Mouse (Mus musculus): ENCODE data around the gene Asb15. TPM values are rescaled to one million over a fixed set of nuclear protein-coding genes. Genes with fewer than 3 reads are reported as not detected.

Asb15 gene
- total RNA-seq (2021) = not detected

- intact Hi-C loops (cut with DNase I) = loop anchor here (5.0 kb wide), 1 partner anchor 99 kb away; no protein-coding TSS in a partner anchor
- no peak for DNase-seq
These were observed at the start of gene Asb15 for GRCm38 (mm10) chr6:24528064-24528243. Gene Asb15, plus strand, starts transcription at chr6:24528144.

DNA sequence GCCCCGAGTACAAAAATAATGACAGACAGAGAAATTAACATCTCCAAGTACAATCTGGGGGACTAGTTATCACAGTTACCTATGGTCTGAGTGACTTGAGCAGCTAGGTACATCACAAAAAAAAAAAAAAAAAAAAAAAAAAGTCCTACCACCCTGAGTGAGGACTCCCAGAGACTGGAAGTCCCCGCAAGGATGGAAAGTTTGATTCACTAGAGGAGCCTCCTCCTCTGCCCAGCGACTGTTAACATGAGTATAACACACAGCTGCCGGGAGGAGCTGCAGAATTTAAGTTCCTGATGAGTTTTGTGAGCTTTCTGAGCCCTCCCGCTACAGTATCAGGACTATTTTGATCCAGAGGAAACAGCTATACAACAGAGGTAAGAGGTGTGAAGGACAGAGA lies 41.4 kb upstream of the Asb15 start:
- DNase-seq = no peak
- intact Hi-C loops (cut with DNase I) = no loop called here

- DNase-seq = no peak
- intact Hi-C loops (cut with DNase I) = no loop called here
These were observed 37.6 kb upstream of the Asb15 start for GRCm38 (mm10) chr6:24490341-24490740.

DNA sequence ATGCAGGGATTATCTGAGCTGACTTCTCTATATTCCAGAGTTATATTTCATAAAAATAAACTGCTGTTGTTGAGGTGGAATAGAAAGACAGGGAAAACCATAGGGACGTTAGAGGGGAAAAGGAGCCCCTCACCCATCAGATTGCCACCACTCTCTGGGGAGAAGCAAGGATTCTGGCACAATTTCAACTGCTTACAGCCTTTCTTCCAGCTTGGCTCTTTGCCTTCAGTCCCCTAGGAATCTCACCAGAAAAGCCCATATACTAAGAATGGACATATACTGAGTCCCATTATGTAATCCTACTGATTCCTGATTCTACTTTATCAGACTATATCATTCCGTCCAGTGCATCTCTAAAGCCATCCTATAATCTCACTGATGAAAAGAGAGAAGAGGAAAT lies 23.8 kb upstream of the Asb15 start:
- peak; percentile 11 for DNase-seq
- intact Hi-C loops (cut with DNase I) = no loop called here

DNA sequence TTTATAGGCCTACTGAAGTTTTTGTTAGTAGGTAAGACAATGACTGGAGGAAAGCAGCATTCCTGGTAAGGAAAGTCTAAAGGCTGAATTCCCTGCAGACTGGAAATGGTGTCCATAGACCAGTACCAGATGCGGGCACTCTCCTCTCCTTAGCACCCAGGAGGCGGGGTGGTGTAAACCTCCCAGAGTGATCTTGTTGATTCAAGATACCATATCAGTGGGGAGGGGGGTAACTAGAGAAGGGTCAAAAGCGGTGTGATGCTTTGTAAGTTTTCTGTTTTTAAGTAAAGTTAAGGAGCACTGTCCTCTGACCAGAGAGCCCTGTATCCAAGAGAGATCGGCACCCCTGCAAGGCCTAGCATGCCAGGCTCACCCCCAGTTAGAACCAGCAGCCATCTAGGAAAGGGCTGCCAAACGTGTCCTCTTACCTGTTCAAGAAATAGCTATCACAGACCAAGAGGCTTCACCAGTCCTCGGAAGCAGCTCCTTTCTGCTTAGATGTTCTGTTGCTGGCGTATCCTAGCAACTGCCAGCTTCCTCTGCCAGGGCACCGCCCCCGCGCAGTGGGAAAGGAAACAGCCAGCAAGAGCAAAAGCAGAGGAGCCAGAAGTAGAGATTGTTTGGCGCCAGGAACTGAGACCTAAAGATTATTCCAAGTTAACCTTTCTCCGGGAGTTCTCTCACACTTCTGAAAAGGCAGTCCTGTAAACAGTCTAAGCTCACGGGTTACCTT lies 13.2 kb upstream of the Asb15 start, which contains the start of gene Iqub:
Iqub (minus strand) TSS at position 516 of the 733 bp plus-strand sequence.
- DNase-seq = peak; percentile 79
- intact Hi-C loops (cut with DNase I) = loop anchor here (10.0 kb wide), 2 partner anchors 160 to 1020 kb away; no protein-coding TSS in a partner anchor

DNA sequence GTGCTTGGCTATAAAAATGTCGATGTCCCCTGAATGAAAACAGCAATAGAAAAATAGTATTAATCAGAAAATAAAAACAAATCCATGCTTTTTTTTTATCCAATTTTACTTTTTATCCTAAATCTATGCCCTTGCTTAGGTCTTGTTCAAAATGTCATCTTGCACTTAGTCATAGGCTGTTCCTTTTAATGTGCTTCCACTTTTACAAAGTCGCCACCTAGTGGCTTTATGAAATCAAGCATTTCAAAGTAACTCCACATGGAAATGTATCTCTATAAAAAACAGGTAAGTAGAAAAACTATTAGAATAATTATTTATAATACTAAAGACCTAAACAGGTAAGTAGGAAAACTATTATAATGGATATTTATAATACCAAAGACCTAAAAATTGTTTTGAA lies 11.7 kb upstream of the Asb15 start:
- intact Hi-C loops (cut with DNase I) = loop anchor here (10.0 kb wide), 2 partner anchors 161 to 1021 kb away; no protein-coding TSS in a partner anchor
- DNase-seq = no peak

- intact Hi-C loops (cut with DNase I) = loop anchor here (5.0 kb wide), 1 partner anchor 102 kb away; no protein-coding TSS in a partner anchor
- DNase-seq = no peak
These were observed 2.2 kb upstream of the Asb15 start for GRCm38 (mm10) chr6:24525705-24526104.

- intact Hi-C loops (cut with DNase I) = loop anchor here (5.0 kb wide), 1 partner anchor 100 kb away; no protein-coding TSS in a partner anchor
- DNase-seq = peak; percentile 95
These were observed 535 bp upstream of the Asb15 start, which contains the start of gene Ndufa5 for GRCm38 (mm10) chr6:24527155-24528063. Gene Ndufa5, minus strand, starts transcription at chr6:24528013.

DNA sequence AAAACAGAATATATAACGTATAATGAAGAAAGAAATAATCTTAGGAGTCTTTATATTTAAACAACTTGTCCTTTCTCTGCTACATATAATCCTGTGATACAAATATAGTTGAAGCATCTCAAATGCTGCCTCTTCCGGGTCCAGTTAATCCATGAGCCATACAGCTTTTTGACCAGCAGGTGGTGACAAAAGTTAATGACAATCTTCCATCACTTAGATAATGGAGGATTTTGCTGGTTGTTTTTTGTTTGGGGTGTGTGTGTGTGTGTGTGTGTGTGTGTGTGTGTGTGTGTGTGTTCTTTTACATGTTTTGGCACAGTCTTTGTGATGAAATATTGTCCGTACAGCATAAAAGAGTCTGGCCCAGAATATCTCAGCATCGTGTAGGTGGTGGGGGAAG lies 2.2 kb downstream of the Asb15 start:
- peak; percentile 22 for DNase-seq
- intact Hi-C loops (cut with DNase I) = loop anchor here (5.0 kb wide), 1 partner anchor 87 kb away; no protein-coding TSS in a partner anchor

GRCm38 (mm10) chr6:24530711-24531420 lies 2.9 kb downstream of the Asb15 start:
- intact Hi-C loops (cut with DNase I) = loop anchor here (5.0 kb wide), 1 partner anchor 86 kb away; no protein-coding TSS in a partner anchor
- peak; percentile 10 for DNase-seq

DNA sequence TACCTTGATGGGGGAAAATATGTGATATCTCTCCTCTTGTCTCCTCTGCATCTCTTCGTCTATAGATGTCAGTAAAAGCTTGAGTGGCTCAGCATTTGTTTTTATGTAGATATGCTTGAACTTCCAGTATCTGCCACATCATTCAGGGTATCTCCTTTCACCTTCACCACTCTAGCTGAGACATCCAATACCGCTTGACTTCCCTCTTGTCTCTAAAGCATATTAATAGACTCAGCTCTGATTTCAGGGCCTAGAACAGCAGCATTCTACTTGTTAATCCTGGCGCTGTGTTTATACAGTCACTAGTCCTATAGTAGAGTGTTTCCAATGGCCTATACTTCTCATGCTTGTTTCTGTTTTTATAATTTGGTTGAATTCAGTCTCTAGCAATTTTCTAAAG lies 4.9 kb downstream of the Asb15 start:
- intact Hi-C loops (cut with DNase I) = loop anchor here (5.0 kb wide), 1 partner anchor 84 kb away; no protein-coding TSS in a partner anchor
- DNase-seq = no peak

DNA sequence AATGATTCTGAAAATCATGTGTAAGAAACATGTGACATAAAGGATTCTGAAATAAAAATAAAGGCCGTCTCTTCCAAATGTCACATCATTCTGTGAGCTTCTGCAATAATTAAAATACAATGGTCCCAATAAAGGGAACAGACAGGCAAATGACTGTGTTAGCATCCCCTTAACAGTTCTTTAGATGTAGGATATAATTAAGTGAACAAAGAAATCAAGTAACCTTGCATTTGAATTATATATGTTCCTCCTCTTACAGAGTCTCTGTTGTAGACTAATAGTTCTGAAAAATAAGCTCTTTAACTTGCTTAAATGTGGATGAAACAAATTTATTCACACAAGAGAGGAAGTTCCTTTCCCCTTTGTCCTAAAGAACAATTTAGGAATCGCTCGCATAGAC lies 10.5 kb downstream of the Asb15 start:
- intact Hi-C loops (cut with DNase I) = no loop called here
- no peak for DNase-seq

GRCm38 (mm10) chr6:24540106-24540505 lies 12.2 kb downstream of the Asb15 start:
- DNase-seq = no peak
- intact Hi-C loops (cut with DNase I) = no loop called here

GRCm38 (mm10) chr6:24542393-24542792 lies 14.4 kb downstream of the Asb15 start:
- intact Hi-C loops (cut with DNase I) = no loop called here
- no peak for DNase-seq

- DNase-seq = no peak
- intact Hi-C loops (cut with DNase I) = no loop called here
These were observed 15.2 kb downstream of the Asb15 start for GRCm38 (mm10) chr6:24543119-24543591.

GRCm38 (mm10) chr6:24546716-24547420 lies 18.9 kb downstream of the Asb15 start:
- no peak for DNase-seq
- intact Hi-C loops (cut with DNase I) = no loop called here

DNA sequence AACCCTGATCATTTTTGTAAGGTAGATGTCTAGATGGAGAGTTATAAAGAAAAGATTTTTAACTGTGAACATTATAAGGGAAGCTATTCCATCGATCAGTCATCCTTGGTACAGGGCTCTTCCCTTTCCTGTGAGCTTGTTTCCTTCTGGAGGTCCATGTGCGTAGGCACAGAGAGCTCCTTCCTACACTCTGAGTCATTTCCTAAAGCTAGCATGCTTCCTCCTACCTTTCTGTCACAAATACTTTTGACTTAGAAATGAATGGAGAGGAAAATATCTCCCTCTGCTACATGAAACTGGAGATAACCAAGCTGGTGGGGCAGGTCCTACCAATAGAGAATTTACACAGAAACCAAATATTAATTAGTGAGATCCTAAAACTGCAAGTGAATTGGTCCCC lies 21.9 kb downstream of the Asb15 start:
- no peak for DNase-seq
- intact Hi-C loops (cut with DNase I) = no loop called here

GRCm38 (mm10) chr6:24552046-24552445 lies 24.1 kb downstream of the Asb15 start:
- DNase-seq = no peak
- intact Hi-C loops (cut with DNase I) = no loop called here

- intact Hi-C loops (cut with DNase I) = no loop called here
- no peak for DNase-seq
These were observed 26.6 kb downstream of the Asb15 start for GRCm38 (mm10) chr6:24554427-24555086.

- DNase-seq = no peak
- intact Hi-C loops (cut with DNase I) = no loop called here
These were observed 27.5 kb downstream of the Asb15 start for GRCm38 (mm10) chr6:24555488-24555887.

Measured in left cerebral cortex, postnatal 4 days (tissue).